Mouse (Mus musculus): ENCODE measurements around the gene Ankrd9.

GRCm38 (mm10) chr12:110981736-110982135 lies 2.9 kb upstream of the Ankrd9 start:
- TF ChIP-seq CTCF (conservative IDR thresholded peaks at IDR 0.05; ENCODE audit: insufficient read depth, insufficient read length, low read depth, low read length) (no peak), POLR2A (IDR thresholded peaks at IDR 0.05; ENCODE audit: low read depth, low read length) (no peak)

Measured in kidney, adult 2 months (tissue).